Mouse (Mus musculus): Measurements from ENCODE around the gene Zfp523. TPM values are rescaled to one million over a fixed set of nuclear protein-coding genes. Genes with fewer than 3 reads are reported as not detected.

Zfp523 gene
- polyA plus RNA-seq (2016; fragmentation: Nextera tagmentation; extraction: Ambion mirVana): 32.6 and 35.6 TPM in 2 replicates

- Histone ChIP-seq H3K4me1 (peaks cover 94% of the 10 kb centered on the region), H3K36me3 (replicated peaks) (peaks cover 30% of the 10 kb centered on the region), H3K27ac (peak within 1 kb of the TSS; percentile 99), H3K4me3 (peak within 1 kb of the TSS; percentile 91), H3K9me3 (no peaks in the 10 kb centered on the region), H3K27me3 (ENCODE audit: poor library complexity, severe bottlenecking) (no peaks in the 10 kb centered on the region)
- WGBS: under 1% methylated on average over 82 of the region's 82 CpGs
- peak; percentile 93 for DNase-seq (ENCODE audit: extremely low spot score, low spot score)
Observed at GRCm38 (mm10) chr17:28176775-28177539, at the start of gene Zfp523. Gene Zfp523 (plus strand): TSS chr17:28177129.

- no peaks in the 10 kb centered on the region for H3K9me3 ChIP-seq
- 85% methylated on average over 5 of the region's 5 CpGs for WGBS
- H3K4me1 ChIP-seq: peaks cover 38% of the 10 kb centered on the region
- no peaks in the 10 kb centered on the region for H3K36me3 ChIP-seq (replicated peaks)
- DNase-seq (ENCODE audit: extremely low spot score, low spot score): no peak
- no peak overlapping the region for H3K27ac ChIP-seq
- peaks cover 4% of the 10 kb centered on the region; the same call in 1 of the 2 replicates for H3K27me3 ChIP-seq (ENCODE audit: poor library complexity, severe bottlenecking)
- no peak overlapping the region for H3K4me3 ChIP-seq
Observed at GRCm38 (mm10) chr17:28129796-28130195, 47.1 kb upstream of the Zfp523 start.

GRCm38 (mm10) chr17:28130391-28131125 is 46.4 kb upstream of the Zfp523 start:
- no peaks in the 10 kb centered on the region for H3K9me3 ChIP-seq
- H3K27ac ChIP-seq: no peak overlapping the region
- no peak overlapping the region for H3K4me3 ChIP-seq
- WGBS: 77% methylated on average over 5 of the region's 5 CpGs
- peaks cover 37% of the 10 kb centered on the region for H3K4me1 ChIP-seq
- no peak for DNase-seq (ENCODE audit: extremely low spot score, low spot score)
- no peaks in the 10 kb centered on the region for H3K36me3 ChIP-seq (replicated peaks)
- 0 out of 2 replicates have a peak, but pooled peaks cover 4% of the 10 kb centered on the region for H3K27me3 ChIP-seq (ENCODE audit: poor library complexity, severe bottlenecking)

GRCm38 (mm10) chr17:28131156-28131555 is 45.8 kb upstream of the Zfp523 start:
- peaks cover 39% of the 10 kb centered on the region for H3K4me1 ChIP-seq
- 0 out of 2 replicates have a peak, but pooled peaks cover 4% of the 10 kb centered on the region for H3K27me3 ChIP-seq (ENCODE audit: poor library complexity, severe bottlenecking)
- peak overlapping the region; percentile 72 for H3K27ac ChIP-seq
- H3K36me3 ChIP-seq (replicated peaks): no peaks in the 10 kb centered on the region
- H3K4me3 ChIP-seq: no peak overlapping the region
- no peak for DNase-seq (ENCODE audit: extremely low spot score, low spot score)
- H3K9me3 ChIP-seq: no peaks in the 10 kb centered on the region

- peak; percentile 81 for DNase-seq (ENCODE audit: extremely low spot score, low spot score)
- WGBS: 9% methylated on average over 14 of the region's 14 CpGs
- H3K9me3 ChIP-seq: no peaks in the 10 kb centered on the region
- peaks cover 52% of the 10 kb centered on the region for H3K4me1 ChIP-seq
- no peaks in the 10 kb centered on the region for H3K36me3 ChIP-seq (replicated peaks)
- no peak overlapping the region for H3K4me3 ChIP-seq
- H3K27me3 ChIP-seq (ENCODE audit: poor library complexity, severe bottlenecking): peaks cover 11% of the 10 kb centered on the region; the same call in 1 of the 2 replicates
- H3K27ac ChIP-seq: 0 out of 2 replicates have a peak overlapping the region, but pooled peaks have one; percentile 30
Observed at GRCm38 (mm10) chr17:28133193-28133592, 43.7 kb upstream of the Zfp523 start.

- DNase-seq (ENCODE audit: extremely low spot score, low spot score): no peak
- Histone ChIP-seq H3K4me1 (peaks cover 63% of the 10 kb centered on the region), H3K27ac (no peak overlapping the region; the same call in 1 of the 2 replicates), H3K9me3 (no peaks in the 10 kb centered on the region), H3K4me3 (no peak overlapping the region), H3K27me3 (ENCODE audit: poor library complexity, severe bottlenecking) (peaks cover 30% of the 10 kb centered on the region), H3K36me3 (replicated peaks) (no peaks in the 10 kb centered on the region)
- 81% methylated on average over 3 of the region's 3 CpGs for WGBS
Observed at GRCm38 (mm10) chr17:28135496-28135895, 41.4 kb upstream of the Zfp523 start.

- H3K27me3 ChIP-seq (ENCODE audit: poor library complexity, severe bottlenecking): peaks cover 38% of the 10 kb centered on the region
- no peaks in the 10 kb centered on the region for H3K9me3 ChIP-seq
- H3K27ac ChIP-seq: peak overlapping the region; percentile 59
- 65% methylated on average over 5 of the region's 5 CpGs for WGBS
- H3K36me3 ChIP-seq (replicated peaks): no peaks in the 10 kb centered on the region
- DNase-seq (ENCODE audit: extremely low spot score, low spot score): no peak
- no peak overlapping the region for H3K4me3 ChIP-seq
- peaks cover 64% of the 10 kb centered on the region for H3K4me1 ChIP-seq
Observed at GRCm38 (mm10) chr17:28136266-28136665, 40.7 kb upstream of the Zfp523 start.

- no peaks in the 10 kb centered on the region for H3K36me3 ChIP-seq (replicated peaks)
- H3K27me3 ChIP-seq (ENCODE audit: poor library complexity, severe bottlenecking): peaks cover 55% of the 10 kb centered on the region
- WGBS: 84% methylated on average over 8 of the region's 8 CpGs
- DNase-seq (ENCODE audit: extremely low spot score, low spot score): no peak
- no peak overlapping the region for H3K4me3 ChIP-seq
- H3K27ac ChIP-seq: peak overlapping the region; percentile 37; the same call in 1 of the 2 replicates
- peaks cover 67% of the 10 kb centered on the region for H3K4me1 ChIP-seq
- H3K9me3 ChIP-seq: no peaks in the 10 kb centered on the region
Observed at GRCm38 (mm10) chr17:28138013-28138412, 38.9 kb upstream of the Zfp523 start.

GRCm38 (mm10) chr17:28138685-28139084 is 38.2 kb upstream of the Zfp523 start:
- Histone ChIP-seq H3K9me3 (no peaks in the 10 kb centered on the region), H3K27ac (peak overlapping the region; percentile 37; the same call in 1 of the 2 replicates), H3K36me3 (replicated peaks) (no peaks in the 10 kb centered on the region), H3K4me3 (0 out of 2 replicates have a peak overlapping the region, but pooled peaks have one; percentile 5), H3K4me1 (peaks cover 67% of the 10 kb centered on the region), H3K27me3 (ENCODE audit: poor library complexity, severe bottlenecking) (peaks cover 55% of the 10 kb centered on the region)
- WGBS: 65% methylated on average over 9 of the region's 9 CpGs
- DNase-seq (ENCODE audit: extremely low spot score, low spot score): no peak

- no peaks in the 10 kb centered on the region for H3K9me3 ChIP-seq
- peak overlapping the region; percentile 97 for H3K27ac ChIP-seq
- peak; percentile 38 for DNase-seq (ENCODE audit: extremely low spot score, low spot score)
- peaks cover 86% of the 10 kb centered on the region for H3K4me1 ChIP-seq
- 14% methylated on average over 13 of the region's 13 CpGs for whole genome bisulfite sequencing
- peak overlapping the region; percentile 72 for H3K4me3 ChIP-seq
- H3K36me3 ChIP-seq (replicated peaks): no peaks in the 10 kb centered on the region
- H3K27me3 ChIP-seq (ENCODE audit: poor library complexity, severe bottlenecking): peaks cover 63% of the 10 kb centered on the region
Observed at GRCm38 (mm10) chr17:28140431-28141204, 36.3 kb upstream of the Zfp523 start.

- peak overlapping the region; percentile 72 for H3K4me3 ChIP-seq
- WGBS: 1% methylated on average over 15 of the region's 15 CpGs
- H3K27ac ChIP-seq: peak overlapping the region; percentile 97
- H3K4me1 ChIP-seq: peaks cover 90% of the 10 kb centered on the region
- no peaks in the 10 kb centered on the region for H3K36me3 ChIP-seq (replicated peaks)
- DNase-seq (ENCODE audit: extremely low spot score, low spot score): no peak
- peaks cover 68% of the 10 kb centered on the region for H3K27me3 ChIP-seq (ENCODE audit: poor library complexity, severe bottlenecking)
- no peaks in the 10 kb centered on the region for H3K9me3 ChIP-seq
Observed at GRCm38 (mm10) chr17:28141205-28141650, 35.7 kb upstream of the Zfp523 start.

Data from forebrain, embryonic 10.5 days (tissue).